Mouse (Mus musculus): ENCODE data around the gene Cpa1.

Gene Cpa1

DNA sequence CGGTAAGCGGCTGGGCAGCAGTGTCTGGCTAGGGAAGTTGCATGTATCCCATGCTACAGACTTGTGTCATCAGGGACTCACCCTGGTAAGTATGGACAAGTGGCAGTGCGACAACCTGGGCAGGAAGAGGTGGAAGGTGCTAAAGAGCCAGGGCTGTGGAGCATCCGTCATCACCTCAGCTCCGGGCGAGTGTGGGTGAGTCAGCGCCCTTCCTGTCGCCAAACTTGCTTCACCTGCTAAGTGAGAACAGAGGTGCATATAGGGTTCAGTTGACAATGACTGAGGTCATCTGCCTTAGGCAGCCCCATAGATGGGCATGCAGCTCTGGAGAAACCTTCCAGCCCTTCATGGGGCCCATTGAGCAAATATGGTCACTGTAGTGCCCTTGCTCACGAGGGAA is 14.3 kb upstream of the Cpa1 start:
- no peak for DNase-seq

GRCm38 (mm10) chr6:30628152-30628551 is 10.9 kb upstream of the Cpa1 start:
- DNase-seq: no peak

DNA sequence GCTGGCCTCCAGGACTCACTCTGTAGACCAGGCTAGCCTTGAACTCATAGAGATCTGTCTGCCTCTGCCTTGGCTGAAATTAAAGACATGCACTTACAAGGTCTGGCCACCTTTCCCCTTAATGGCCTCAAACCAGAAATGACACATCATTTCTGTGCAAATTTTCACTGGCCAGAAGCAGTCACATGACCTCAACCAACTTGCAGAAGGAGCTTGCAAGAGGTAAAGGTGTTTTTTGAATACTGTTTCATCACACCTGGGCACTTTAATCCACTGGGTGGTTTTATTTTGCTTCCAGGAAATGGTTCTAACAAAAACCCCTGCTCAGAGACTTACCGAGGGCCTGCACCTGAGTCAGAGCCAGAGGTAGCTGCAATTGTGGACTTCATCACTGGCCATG is 9.0 kb upstream of the Cpa1 start:
- no peak for DNase-seq

DNA sequence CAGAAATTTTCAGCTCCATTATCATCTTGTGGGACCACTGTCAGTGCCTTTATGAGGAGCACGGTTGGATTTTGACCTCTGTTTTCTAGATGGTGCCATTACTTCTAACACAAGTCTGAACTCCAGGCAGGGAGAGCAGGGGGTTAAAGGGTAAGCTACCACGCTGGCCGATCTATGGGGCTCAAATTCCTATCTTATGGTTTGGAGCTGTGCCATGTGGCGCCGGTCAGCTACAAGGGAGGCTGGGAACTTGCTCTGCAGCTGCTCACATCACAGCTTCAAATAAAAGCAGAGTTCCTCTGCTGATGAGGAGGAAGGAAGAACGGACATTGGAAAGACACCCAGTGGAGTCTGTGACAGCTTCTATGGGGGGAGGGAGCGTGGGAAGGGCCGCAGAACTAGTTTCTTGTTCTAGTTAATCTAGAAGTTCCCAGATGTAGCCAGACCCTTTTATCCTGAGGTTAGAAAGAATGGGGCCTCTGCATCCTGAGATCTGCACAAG is 3.6 kb upstream of the Cpa1 start:
- no peak for DNase-seq

- DNase-seq: no peak
These were observed 2.7 kb upstream of the Cpa1 start for GRCm38 (mm10) chr6:30636186-30636842.

DNA sequence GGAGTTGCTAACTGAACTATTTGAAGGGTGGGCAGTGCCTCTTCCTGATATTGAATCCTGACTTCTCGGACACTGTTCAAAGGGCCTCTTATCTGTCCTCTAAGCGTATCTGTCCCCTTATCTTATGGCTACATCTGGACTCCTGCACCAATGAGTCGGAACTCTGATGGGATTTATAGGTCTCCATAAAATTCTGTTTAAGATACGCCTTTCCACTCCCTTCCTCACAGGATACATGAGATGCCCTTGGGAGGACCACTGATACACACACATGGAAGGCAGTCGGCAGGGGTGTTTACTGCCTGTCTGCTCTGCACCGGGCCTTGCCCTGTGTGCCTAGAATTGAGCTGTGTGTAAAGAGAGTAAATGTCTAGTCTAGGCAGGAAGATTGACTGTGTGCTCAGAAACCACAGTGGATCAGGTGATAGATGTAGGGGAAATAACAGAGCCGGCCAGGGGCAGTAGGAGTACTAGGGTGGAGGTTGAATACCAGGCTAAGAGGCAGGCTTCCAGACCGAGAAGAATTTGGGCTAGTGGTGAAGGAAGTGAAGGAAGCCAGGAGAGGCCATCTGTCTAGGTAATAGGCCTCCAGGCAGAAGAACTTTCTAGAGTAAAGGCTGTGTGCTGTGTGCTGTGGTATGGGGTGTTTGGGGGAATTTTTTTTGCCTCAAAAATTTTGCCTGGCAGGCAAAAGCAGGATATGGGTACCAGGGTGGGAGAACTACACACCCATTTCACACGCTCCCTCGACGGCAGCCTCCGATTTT is 4.9 kb downstream of the Cpa1 start:
- DNase-seq: no peak

DNA sequence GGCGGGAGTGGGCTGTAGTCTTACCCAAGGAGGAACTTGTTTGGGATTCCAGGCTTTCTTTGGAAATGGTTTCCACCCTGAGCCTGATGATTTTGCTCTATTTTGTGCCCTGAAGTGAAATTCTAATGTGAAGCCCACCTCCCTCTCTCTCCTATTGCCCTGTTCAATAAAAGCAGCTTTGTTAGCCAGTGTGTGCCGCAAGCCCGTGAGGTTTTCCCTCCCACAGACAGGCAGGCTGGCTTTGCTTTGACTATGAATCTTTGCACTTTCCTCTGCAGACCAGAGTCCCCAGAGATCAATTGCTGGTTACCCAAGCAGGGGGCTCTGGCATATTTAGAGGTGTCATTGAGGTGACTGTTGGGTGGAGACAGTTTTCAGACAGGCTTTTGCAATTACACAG is 5.4 kb downstream of the Cpa1 start:
- no peak for DNase-seq

- DNase-seq: no peak
These were observed 6.4 kb downstream of the Cpa1 start for GRCm38 (mm10) chr6:30645379-30645778.

DNA sequence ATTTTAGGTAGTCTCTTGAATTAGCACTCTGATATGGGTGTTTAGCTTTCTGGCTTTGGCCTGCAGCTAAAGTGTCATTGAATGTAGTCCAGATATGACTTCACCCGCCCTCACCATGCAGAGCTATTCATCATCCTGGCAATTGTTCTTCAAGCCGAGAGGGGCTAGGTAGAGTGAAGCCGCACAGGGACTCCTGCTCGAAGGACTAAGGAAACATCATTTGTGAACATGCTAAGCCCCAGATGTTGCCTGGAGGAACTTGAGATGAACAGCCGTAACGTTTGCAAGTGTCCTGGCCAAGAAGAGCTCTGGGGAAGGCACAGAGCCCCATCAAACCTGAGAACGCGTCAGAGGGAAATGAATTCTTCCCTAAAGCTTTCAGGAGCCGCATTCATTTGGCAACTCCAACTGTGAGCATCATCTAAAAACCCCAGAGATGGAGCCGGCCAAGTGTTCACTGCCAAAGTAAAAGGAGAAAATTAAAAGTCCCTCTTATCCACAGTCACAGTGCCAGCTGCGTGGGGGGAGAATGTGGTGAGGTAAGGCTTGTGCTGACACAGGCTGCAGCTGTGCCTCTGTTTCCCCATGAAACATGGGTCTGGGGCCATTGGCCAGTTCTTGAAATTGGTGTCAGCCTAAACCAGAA is 10.8 kb downstream of the Cpa1 start:
- peak; percentile 26 for DNase-seq

GRCm38 (mm10) chr6:30652425-30653188 is 13.6 kb downstream of the Cpa1 start:
- no peak for DNase-seq

- no peak for DNase-seq
These were observed 14.5 kb downstream of the Cpa1 start for GRCm38 (mm10) chr6:30653518-30653917.

DNA sequence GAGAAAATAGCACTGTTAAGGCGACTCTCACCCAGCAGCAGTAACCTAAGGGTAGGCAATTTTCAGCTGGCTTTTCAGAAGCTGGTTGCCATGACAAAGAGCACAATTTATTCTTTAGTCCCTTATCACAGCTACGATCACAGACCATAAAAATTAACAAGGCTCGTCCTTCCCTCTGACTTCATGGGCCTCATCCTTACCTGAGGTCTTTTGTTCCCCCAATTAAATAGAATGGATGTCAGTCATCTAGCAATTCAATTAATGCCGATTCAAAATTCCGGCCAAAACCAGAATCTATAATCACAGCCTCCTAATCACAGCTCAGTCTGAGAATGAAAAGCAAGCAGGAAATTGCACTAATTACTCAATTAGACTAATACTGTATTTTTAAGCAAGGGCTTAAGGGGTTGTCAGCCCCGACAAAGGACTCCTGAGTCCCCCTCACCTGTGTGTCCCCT is 15.4 kb downstream of the Cpa1 start:
- DNase-seq: no peak

DNA sequence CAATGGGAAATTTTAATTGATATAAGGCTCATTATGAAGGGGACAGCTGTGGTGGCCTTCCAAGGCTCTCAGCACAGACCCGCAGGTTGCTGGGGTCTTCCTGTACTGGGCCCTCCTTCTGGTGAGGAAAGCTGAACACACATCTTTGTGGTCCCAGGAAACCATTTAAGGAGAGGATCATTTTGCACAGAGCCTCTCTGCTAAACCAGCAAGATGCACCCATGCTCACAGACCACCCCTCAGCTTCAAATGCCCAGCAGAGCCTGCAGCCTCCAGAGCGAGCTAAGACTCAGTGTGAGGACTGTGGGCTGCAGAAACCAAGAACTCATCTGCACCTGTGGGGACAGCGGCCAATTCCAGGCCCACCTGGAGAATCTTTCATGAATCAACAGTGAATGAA is 15.9 kb downstream of the Cpa1 start:
- no peak for DNase-seq

GRCm38 (mm10) chr6:30657279-30657678 is 18.3 kb downstream of the Cpa1 start:
- DNase-seq: no peak

DNA sequence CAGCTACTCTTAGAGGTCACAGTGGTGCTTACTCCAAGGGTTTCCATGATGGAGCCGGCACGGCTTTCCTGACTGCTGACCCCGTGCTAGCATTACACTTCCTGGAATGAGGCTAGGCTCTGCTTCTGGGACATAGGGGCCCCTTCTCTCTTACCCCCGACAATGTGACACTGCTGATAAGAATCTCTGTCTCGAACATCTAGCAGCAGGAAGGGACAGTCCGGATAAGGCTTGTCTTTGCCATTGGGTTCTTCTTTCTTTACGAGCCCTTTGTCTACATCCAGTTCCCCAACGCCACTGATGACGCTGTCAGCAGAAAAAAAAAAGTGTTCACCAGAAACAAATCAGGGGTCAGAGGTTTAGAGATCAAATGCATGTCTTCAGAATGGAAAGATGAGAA is 19.6 kb downstream of the Cpa1 start:
- DNase-seq: no peak

DNA sequence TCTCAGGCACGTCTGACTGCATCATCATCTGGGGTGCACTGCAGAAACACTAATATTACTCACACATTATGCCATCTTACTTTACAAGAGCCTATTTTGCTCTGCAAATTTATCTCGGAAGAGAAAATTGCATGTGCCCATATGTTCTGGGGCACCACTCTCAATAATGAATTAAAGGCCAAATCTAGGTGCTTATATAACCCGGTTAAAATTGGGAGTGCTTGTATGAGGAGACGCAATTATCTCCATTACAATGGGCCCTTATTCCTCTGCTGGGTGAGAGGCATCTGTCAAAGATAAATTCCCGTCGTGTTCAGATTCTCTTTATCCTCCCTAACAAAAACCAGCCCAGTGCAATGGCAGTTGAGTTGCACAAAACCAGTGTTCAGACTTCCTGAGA is 25.8 kb downstream of the Cpa1 start:
- DNase-seq: no peak

GRCm38 (mm10) chr6:30665296-30665695 is 26.3 kb downstream of the Cpa1 start:
- DNase-seq: no peak

DNA sequence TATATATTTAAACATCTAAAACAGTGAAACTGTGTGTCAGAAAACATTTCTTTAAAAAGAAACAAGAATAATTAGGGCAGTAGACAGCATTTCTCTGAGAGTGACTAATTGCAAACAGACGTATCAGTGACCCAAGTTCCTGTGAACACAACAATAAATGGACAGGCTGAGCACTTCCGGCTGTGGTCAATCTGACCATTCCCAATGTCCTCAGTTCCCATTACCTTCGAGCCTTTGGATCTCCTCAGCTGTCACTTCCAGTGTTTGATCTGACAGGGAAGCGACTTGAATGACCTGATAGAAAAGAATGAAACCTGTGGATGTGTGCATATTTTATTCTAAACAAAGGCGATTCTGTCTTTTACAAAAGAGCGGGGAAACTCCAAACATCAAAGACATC is 27.0 kb downstream of the Cpa1 start:
- no peak for DNase-seq

DNA sequence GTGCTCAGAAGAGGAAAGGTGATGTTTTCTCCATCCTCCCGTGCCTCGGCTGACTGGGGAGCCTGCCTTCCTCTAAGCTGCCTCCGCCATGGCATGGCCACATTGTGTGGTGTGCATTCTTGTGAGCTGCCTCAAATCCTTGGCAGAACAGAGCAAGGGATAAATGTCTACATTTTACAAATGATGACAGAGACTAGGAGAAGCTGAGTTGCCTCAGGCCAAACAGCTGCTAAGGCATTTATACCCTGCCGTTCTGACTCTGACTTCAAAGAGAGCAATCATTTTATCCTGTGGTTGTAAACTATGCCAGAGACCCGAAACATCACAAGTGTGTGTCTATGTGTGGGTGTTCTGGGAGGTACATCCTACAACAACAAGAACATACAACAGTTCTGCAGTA is 28.6 kb downstream of the Cpa1 start:
- no peak for DNase-seq

- DNase-seq: no peak
These were observed 32.7 kb downstream of the Cpa1 start for GRCm38 (mm10) chr6:30671696-30672095.

GRCm38 (mm10) chr6:30673764-30674561 is 34.9 kb downstream of the Cpa1 start:
- peak; percentile 44 for DNase-seq

DNA sequence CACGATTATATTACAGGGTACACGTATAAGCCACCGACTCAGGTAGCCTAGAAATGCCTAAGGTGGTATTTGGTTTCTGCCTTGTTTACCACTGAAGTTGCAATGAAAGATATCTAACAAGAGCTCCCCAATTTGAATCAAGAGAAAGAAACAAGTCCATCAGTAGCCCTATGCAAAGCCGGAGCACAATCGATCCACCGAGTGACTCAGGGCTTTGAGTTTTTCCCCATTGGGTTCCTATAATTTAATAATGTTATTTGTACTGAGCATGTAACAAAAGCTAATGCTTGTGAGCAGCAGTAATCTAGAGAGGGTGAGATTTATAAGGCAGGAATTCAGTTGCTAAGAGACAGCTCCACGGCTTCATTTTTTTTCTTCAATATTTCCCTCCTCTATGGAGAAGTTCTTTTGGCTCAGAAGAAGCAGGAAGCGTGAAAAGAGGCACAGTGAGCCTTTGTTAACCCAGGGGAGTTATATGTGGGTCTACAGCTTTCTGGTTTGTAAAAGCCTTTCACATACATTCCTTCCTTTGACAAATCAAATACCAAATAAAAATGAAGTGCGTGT is 35.8 kb downstream of the Cpa1 start:
- DNase-seq: no peak

Data from right cerebral cortex, postnatal 4 days (tissue).